Mouse (Mus musculus) 3T3-L1 (cell line): Measurements from ENCODE around the gene Erbb2.
A peak's percentile ranks its signal among the peaks of the same experiment; 100 is the strongest.

Experiments
- DNase-seq: peaks from one replicate; pipeline ENCODE4 v3.0.0-alpha.2; 2015; ENCODE audit warnings: low read depth, low spot score

Gene Erbb2

DNA sequence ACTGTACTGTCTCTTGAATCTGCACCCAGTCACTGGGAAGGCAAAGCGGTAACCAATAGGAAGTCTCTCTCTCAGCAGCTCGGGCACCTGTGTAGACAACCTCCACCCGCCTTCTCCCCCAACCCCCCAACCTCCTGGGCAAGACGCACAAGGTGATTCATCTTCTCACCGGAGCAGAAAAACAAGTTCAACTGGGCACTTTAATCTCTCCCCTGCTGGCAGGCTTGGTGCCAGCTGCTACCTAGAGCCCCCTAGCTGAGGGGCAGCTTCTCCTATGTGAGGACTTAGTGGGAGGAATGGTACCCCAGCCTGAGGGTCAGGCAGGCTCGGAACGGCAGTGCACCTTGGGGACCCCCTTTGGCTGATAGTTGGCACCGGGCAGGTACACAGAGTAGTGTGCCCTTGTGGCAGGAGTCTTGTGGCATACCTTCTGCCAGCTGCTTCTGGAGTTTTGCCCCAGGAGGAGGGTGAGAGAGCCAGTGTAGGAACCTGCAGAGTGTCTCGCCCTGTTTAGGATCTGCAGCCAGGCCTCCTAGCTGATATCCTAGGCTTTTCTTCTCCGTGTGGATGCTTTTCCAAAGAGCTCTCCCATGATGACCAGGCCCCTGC, 6.8 kb downstream of the Erbb2 start:
- DNase-seq = no peak

DNA sequence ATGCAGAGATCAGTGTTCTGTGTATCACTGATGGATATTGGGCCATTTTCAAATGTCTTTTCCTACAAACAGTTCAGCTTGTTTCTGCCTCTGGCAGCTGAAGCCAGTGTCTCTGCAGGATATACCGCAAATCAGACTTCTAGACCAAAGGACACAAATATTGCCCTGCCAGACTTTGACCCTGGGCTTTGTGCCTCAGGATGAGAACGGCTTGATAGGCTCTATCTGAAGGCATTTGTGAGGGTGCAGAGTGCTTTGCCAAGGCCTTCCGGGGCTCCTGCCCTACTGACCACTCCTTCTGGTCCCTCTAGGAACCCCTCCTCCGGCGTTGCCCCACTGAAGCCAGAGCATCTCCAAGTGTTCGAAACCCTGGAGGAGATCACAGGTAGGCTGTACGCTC, 14.3 kb downstream of the Erbb2 start:
- no peak for DNase-seq

- DNase-seq = no peak
Measured at GRCm38 (mm10) chr11:98428436-98428835, 16.2 kb downstream of the Erbb2 start.

- no peak for DNase-seq
Measured at GRCm38 (mm10) chr11:98431743-98432502, 19.7 kb downstream of the Erbb2 start.

- DNase-seq = no peak
Measured at GRCm38 (mm10) chr11:98435723-98436122, 23.5 kb downstream of the Erbb2 start.

- no peak for DNase-seq
Measured at GRCm38 (mm10) chr11:98437441-98437840, 25.2 kb downstream of the Erbb2 start.

DNA sequence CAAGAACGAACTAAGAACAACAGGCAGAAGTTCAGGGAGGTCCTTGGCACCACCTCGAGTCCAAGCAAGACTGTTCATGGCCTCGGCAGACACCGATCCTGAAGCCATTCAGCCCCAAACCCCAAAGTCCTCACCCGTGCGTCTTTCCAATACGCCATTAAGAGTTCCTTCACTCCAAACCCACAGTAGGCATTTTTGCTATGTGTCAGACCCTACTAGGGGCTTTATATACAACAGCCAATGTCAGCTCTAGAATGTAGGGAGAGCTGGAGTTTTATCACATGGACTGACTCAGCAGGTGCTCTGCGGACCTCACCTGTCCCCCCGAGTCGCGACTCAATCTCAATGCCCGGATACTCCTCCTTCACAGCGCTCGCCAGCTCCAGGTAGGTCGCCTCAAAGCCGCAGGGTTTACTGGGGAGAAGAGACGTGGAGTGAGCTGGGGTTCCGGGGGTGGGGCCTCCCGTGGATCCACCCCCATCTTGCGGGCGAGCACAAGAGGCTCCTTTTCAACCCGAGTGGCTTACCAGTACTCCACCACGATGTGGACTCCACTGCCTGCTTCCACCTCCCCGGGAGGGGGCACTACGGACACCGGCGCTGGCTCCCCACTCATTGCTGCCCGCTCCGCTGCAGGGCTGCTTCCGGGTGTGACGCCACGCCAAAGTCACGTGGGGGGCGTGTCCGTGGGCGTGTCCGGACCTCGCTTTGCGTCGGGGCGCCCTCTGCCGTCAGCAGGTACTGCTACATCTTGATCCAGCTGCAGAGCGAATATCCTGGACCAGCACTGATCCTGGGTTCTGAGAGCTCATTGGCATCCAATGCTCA, 26.3 kb downstream of the Erbb2 start, which contains the start of gene Mien1:
Gene Mien1 (minus strand): TSS at position 661 of the 828 bp plus-strand sequence.
- DNase-seq = peak; percentile 91

GRCm38 (mm10) chr11:98443688-98444087, 31.4 kb downstream of the Erbb2 start:
- no peak for DNase-seq

DNA sequence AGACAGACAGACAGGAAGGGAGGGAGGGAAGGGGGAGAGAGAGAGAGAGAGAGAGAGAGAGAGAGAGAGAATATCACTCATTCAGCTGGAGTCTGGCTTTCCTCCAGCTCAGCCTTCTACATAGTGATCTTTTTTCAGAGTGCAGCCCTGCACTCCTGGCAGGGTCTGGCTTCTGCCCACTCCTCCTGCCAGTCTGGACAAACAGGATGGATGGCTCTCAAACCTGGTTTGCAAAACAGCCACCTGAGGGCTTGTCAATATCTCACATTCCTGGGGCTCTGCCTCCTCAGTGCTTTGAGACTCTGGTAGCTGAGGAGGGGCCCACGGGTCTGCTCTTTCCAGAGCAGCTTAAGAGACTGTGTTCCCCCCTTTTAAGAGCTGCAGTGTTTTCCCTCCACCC, 33.0 kb downstream of the Erbb2 start:
- DNase-seq = no peak

DNA sequence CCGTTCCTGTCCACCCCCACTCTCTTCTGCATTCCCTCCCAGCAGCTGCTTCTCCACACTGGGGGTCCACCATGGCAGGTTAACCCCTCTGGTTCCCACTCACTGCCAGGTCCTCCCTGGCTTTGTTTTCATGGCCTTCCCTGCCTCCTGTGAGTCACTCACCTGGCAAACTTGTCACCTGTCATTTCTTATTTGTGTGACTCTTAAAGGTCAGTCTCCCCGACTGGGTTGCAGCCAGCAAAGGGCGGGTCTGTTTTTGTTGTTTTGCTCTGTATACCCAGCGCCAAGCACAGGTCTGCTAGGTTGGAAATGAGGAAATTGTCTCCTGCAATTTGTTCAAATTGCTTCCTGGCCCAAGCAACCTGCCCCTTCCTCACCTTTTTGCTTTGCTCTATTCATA, 33.4 kb downstream of the Erbb2 start:
- DNase-seq = no peak

- no peak for DNase-seq
Measured at GRCm38 (mm10) chr11:98446213-98446561, 33.9 kb downstream of the Erbb2 start, which contains the start of gene Grb7. Grb7 (plus strand) TSS chr11:98446394.

DNA sequence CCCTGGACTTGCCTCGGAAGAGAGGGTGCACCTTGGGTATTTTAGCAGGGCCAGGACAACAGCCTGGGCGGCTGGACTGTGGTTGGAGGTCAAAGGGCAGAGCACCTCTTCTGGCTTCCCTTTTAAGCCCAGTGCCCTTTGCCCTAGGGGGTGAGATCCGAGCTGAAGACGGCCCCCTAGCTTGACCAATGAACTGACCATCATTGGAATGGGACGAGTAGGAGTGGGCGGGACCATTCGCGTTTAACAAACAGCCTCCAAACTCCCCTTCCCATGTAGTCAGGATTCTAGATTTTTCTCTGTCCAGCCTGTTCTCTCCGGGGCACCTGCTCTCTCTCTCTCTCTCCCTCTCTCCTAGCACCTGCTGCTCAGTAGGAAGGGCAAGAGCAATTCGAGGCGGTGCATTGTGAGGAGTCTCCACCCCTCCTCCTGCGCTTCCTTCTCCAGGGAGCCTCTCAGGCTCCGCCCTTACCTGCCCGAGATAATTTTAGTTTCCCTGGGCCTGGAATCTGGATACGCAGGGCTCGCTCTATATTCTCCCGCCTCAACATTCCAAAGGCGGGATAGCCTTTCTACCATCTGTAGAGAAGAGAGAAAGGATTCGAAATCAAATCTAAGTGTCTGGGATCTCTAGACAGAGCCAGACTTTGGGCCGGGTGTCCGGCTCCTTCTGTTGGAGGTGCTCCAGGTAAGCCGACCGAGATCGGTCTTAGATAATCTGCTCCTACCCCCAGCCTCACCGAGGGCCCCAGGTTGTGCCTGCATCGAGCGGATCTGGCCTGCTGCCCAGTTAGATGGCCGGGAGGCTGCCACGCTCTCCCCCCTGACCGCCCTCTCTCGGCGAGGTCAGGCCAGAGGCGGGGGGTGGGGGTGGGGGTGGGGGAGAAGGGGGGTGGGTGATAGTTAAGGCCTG, 34.5 kb downstream of the Erbb2 start:
- DNase-seq = no peak

GRCm38 (mm10) chr11:98447475-98447834, 35.2 kb downstream of the Erbb2 start:
- no peak for DNase-seq

DNA sequence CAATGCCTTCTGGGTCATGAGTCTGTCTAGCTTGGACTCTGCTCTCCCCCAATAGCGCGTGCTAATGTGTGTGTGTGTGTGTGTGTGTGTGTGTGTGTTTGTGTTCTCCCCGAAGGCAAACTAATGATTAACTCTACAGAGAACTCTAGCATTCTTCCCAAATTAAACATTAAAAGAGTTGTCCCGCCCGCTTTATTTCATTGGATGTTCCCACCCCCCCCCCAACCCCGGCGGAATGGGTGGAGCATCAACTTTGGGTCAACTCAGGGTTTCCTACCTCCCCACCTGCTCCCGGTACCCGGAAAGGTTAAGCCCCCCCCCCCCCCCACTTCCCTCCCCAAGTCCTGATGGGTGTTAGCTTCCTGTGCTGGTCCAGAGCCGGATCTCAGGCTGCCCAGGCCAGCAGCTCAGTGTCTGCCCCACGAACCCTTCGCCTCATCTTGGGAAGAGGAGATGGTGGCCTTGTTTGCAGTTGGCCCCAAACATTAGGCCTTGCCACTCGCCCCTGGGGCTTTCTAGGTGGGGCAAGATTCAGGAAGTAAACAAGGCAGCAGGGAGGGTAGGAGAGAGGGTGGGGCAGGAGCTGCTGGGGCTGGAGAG, 36.0 kb downstream of the Erbb2 start:
- DNase-seq = no peak

DNA sequence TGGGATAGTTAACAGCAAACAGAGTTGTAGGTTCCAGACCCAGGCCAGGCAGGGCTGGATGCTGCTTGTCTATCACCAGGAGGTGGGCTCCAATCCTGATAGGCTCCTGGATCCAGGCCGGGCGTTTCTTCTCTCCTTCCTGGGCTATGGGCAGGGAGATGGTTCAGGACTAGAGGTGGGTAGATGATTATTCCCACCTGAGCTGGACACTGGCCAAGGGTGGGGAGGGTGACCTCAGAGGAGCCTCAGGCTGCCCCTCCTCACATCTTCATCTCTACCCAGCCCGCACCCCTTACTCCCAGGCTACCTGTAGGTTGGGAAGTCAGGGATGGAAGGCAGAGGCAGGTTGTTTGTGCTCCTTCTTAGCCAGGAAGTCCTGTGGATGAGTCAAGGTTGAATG, 37.1 kb downstream of the Erbb2 start:
- no peak for DNase-seq

DNA sequence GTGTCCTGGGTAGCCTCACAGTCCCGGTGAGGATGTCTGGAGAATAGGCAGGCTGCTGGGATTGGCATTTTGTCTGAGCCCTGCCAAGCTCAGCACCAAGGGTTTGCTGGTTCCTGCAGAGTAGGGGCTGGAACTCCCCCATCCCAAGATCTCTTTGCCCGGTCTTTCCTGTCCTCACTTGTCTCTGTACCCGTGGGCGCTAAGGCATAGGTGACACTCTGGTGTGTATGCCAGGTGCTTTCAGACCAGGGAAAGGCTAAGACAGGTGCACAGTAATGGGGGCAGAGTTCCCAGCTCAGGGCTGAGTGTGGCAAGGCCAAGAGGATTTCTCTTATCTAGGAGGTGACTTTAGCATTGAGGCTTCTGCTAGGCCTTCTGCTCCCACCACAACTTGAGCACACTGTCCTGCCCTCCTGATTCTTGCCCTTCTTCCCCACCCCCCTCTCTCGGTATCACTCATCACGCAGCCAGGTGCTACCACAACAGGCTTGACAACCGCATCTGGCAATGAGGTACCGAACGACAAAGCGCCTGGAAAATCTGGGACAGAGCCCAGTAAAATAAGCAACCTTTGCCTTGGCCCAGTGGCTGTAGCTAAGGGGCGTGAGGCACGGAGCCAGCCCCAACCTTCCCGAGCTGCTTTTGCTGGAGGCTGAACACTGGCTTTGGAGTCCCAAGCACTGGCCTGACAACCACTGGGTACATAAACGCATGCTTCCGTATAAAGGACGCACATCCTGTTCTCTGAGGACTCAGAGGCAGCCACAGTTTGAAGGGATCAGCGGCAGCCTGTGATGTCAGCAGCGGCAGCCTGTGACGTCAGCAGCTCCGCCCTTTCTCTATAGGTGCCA, 37.9 kb downstream of the Erbb2 start:
- no peak for DNase-seq

DNA sequence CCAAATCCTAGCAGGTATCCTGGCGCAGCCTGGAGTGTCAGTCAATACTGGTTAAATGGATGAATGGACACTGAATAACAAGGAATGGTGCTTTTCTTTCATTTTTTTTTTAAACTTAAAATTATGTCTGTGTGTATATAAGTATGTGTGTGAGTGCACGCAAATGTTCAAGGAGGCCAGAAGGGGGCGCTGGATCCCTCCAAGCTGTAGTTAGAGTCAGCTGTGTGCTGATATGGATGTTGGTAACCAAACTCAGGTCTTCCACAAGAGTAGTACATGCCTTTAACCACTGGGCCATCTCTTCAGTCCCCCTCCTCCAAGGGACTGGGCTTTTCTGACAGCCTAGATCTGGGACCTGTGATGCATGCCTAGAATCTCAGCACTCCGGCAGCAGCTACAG, 43.2 kb downstream of the Erbb2 start:
- DNase-seq = peak; percentile 25

GRCm38 (mm10) chr11:98456545-98456944, 44.3 kb downstream of the Erbb2 start:
- no peak for DNase-seq

DNA sequence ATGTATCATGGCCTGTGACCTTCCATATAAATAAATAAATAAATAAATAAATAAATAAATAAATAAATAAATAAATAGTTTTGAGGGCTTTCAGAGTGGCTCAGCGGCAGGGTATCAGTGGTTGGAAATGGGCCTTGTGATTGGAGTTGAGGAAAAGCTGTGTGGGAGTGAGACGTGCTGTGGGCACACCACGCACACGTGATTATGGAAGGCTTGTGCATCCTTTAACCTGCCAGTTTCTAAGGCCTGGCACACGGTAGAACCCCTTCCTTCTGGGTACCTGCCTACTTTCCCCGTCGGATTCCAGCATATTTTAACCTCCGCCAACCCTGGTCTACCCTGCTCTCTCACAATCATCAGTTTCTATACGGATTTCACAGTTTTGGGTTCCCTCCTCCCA, 44.7 kb downstream of the Erbb2 start:
- no peak for DNase-seq
